In the genomic region with DNA sequence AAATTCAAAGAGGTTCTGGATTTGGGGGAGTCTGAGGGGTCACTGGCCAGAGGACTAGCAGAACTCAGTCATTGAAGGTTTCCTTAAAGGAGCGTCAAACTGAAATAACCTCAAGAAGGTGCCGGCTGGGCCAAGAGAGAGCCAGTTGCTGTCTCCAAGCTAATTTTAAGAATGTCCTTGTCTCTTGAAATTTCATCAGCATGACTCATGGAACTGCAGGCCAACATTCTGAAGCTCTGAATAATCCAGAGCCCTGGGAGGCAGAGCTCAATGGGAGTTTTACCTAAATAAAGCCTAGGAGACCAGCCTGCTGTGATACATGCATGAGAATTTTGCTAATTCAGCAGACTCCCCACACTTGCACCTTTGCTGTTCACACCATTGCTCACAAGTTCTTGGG, we compare ENCODE assay signal across 11 mouse cellular contexts. TPM values are rescaled to one million over a fixed set of nuclear protein-coding genes. Genes with fewer than 3 reads are reported as not detected.
DNase-seq lines count a peak whose midpoint lies in the region; ATAC-seq and TF ChIP-seq lines count a peak whose summit lies in the region.
"Had no signal": no experiment of that assay in that cellular context is flagged by ENCODE, and none has a peak within 500 bp of the region (broad histone marks: within the 10 kb centered on the region; RNA-seq: fewer than 3 reads in every experiment).

No protein-coding gene starts in this region.

- no peaks in the 10 kb centered on the region for H3K36me3 ChIP-seq in intestine, embryonic 16.5 days (ENCODE audit: control insufficient read depth, insufficient read depth, low read length)
- H3K36me3 ChIP-seq in intestine, postnatal 0 days (ENCODE audit: control insufficient read depth, insufficient read depth): no peaks in the 10 kb centered on the region
- H3K36me3 ChIP-seq: neural tube, embryonic 15.5 days had no signal

- intact Hi-C loops in left cerebral cortex, postnatal 36 days (cut with DNase I): no loop called here

- no peak overlapping the region for H3K4me3 ChIP-seq in intestine, embryonic 16.5 days (ENCODE audit: low read length)
- no peak overlapping the region for H3K4me3 ChIP-seq in intestine, postnatal 0 days (ENCODE audit: low read depth, low read length)
- H3K4me3 ChIP-seq: neural tube, embryonic 15.5 days had no signal

- TF ChIP-seq CTCF in intestine, postnatal 0 days (IDR thresholded peaks at IDR 0.05; ENCODE audit: low read depth): no peak

- no peak overlapping the region for H3K27ac ChIP-seq in intestine, embryonic 16.5 days (ENCODE audit: low read length)
- H3K27ac ChIP-seq in intestine, postnatal 0 days (ENCODE audit: low read depth, low read length): no peak overlapping the region
- H3K27ac ChIP-seq: neural tube, embryonic 15.5 days had no signal

- WGBS in intestine, embryonic 16.5 days: 69% methylated on average over 2 of the region's 2 CpGs
- 79% methylated on average over 2 of the region's 2 CpGs for WGBS in intestine, postnatal 0 days

- no peak overlapping the region for H3K9ac ChIP-seq in intestine, embryonic 16.5 days (ENCODE audit: low read depth, low read length)
- H3K9ac ChIP-seq in intestine, postnatal 0 days (ENCODE audit: low read depth, low read length): no peak overlapping the region
- H3K9ac ChIP-seq: lung, embryonic 14.5 days; neural tube, embryonic 15.5 days had no signal

- DNase-seq in adrenal gland, adult (ENCODE audit: inconsistent age in 2 of 2, low spot score in 1 of 2): peak; percentile 75 to 90
- peak; percentile 47 for DNase-seq in gastrocnemius, postnatal 25 days
- DNase-seq in left cerebral cortex, postnatal 36 days (ENCODE audit: low spot score in 2 of 2): peak; percentile 33 to 44
- DNase-seq in thymus, postnatal 10 days (ENCODE audit: low spot score in 2 of 2): no peak
- no peak for DNase-seq in retina, embryonic 14.5 days (ENCODE audit: low spot score)
- DNase-seq in layer of hippocampus, adult 9-10 months (ENCODE audit: low spot score): no peak
- DNase-seq: cerebellum, postnatal 36 days; lung, embryonic 14.5 days had no signal

- H3K9me3 ChIP-seq in intestine, embryonic 16.5 days (ENCODE audit: control insufficient read depth, low read length): no peaks in the 10 kb centered on the region
- H3K9me3 ChIP-seq in intestine, postnatal 0 days (ENCODE audit: control insufficient read depth): no peaks in the 10 kb centered on the region
- H3K9me3 ChIP-seq: neural tube, embryonic 15.5 days had no signal

- no peaks in the 10 kb centered on the region for H3K4me1 ChIP-seq in intestine, embryonic 16.5 days (ENCODE audit: control insufficient read depth, insufficient read depth, low read length)
- H3K4me1 ChIP-seq in intestine, postnatal 0 days (replicated peaks; ENCODE audit: control insufficient read depth, insufficient read depth, low read length): no peaks in the 10 kb centered on the region
- H3K4me1 ChIP-seq: neural tube, embryonic 15.5 days had no signal

- no peaks in the 10 kb centered on the region for H3K27me3 ChIP-seq in intestine, embryonic 16.5 days (replicated peaks; ENCODE audit: control insufficient read depth, insufficient read depth, low read length)
- H3K27me3 ChIP-seq in intestine, postnatal 0 days (replicated peaks; ENCODE audit: control insufficient read depth, insufficient read depth, low read length): no peaks in the 10 kb centered on the region
- H3K27me3 ChIP-seq: neural tube, embryonic 15.5 days had no signal

- H3K4me2 ChIP-seq in intestine, embryonic 16.5 days (ENCODE audit: low read depth, low read length): no peak overlapping the region
- H3K4me2 ChIP-seq in intestine, postnatal 0 days (replicated peaks; ENCODE audit: low read depth): no peak overlapping the region
- H3K4me2 ChIP-seq: lung, embryonic 14.5 days; neural tube, embryonic 15.5 days had no signal

- 0 out of 2 replicates have a peak, but pooled peaks have one; percentile 7 for ATAC-seq in intestine, embryonic 16.5 days
- ATAC-seq in intestine, postnatal 0 days: no peak

RNA-seq across cellular contexts. Expression of gene Prss23, which starts 36.5 kb away (rescaled TPM):
- 84.9 and 86.9 TPM in 2 replicates for polyA plus RNA-seq in intestine, embryonic 16.5 days (2015; fragmentation: Nextera tagmentation; extraction: Ambion mirVana)
- polyA plus RNA-seq in intestine, postnatal 0 days (2015; fragmentation: Nextera tagmentation; extraction: Ambion mirVana): 72.4 and 87.9 TPM in 2 replicates
- 10 to 100 TPM; 43.0 to 50.5 TPM for total RNA-seq in gastrocnemius, postnatal 25 days (2021)
- 10 to 100 TPM; 19.0 to 19.3 TPM for total RNA-seq in left cerebral cortex, postnatal 36 days (2021)

Comparison
In these comparisons a context has a peak if more than half of its experiments do, and no peak if none do; other contexts are left out.
1. DNase-seq: peak in adrenal gland, adult (2 of 2), gastrocnemius, postnatal 25 days (single experiment) and left cerebral cortex, postnatal 36 days (2 of 2); none in thymus, postnatal 10 days (0 of 2), retina, embryonic 14.5 days (single experiment) and layer of hippocampus, adult 9-10 months (single experiment).